Mouse (Mus musculus) CH12.LX (cell line): ENCODE measurements around the gene Plekhj1.

ENCODE experiments used
- CTCF ChIP-seq, 2 experiments: IDR thresholded peaks in 1 of 2; conservative IDR thresholded peaks in 1 of 2; 2 replicates each; pipeline ENCODE4 v1.5.1; 2011 to 2012; ENCODE audit warnings: low read depth in 2 of 2, low read length in 2 of 2, improper control_type of control experiment in 1 of 2, inconsistent platforms in 1 of 2, mild to moderate bottlenecking in 1 of 2, moderate library complexity in 1 of 2
- ELF1 ChIP-seq: IDR thresholded peaks from 2 replicates; pipeline ENCODE4 v1.6.1; 2014; ENCODE audit warnings: low read depth, mild to moderate bottlenecking, inconsistent platforms, low read length, improper control_type of control experiment
- MAFK ChIP-seq: IDR thresholded peaks from 2 replicates; pipeline ENCODE4 v1.6.1; 2011; ENCODE audit warnings: low read length, improper control_type of control experiment; ENCODE audit not compliant: insufficient replicate concordance
- MAX ChIP-seq: IDR thresholded peaks from 2 replicates; pipeline ENCODE4 v1.6.1; 2011; ENCODE audit warnings: low read length, improper control_type of control experiment
- MAZ ChIP-seq: IDR thresholded peaks from 2 replicates; pipeline ENCODE4 v1.6.1; 2012; ENCODE audit warnings: low read depth, mild to moderate bottlenecking, inconsistent platforms, low read length, improper control_type of control experiment, moderate library complexity
- NRF1 ChIP-seq: IDR thresholded peaks from 2 replicates; pipeline ENCODE4 v1.6.1; 2014; ENCODE audit warnings: low read depth, mild to moderate bottlenecking, inconsistent platforms, low read length, improper control_type of control experiment, moderate library complexity
- POLR2A ChIP-seq: IDR thresholded peaks from 2 replicates; pipeline ENCODE4 v1.6.1; 2011; ENCODE audit warnings: low read depth, mild to moderate bottlenecking, improper control_type of control experiment, low read length
- POLR2AphosphoS2 ChIP-seq: IDR thresholded peaks from 2 replicates; pipeline ENCODE4 v1.6.1; 2011; ENCODE audit warnings: low read depth, low read length, improper control_type of control experiment
- TBP ChIP-seq: conservative IDR thresholded peaks from 2 replicates; pipeline ENCODE4 v1.6.1; 2011; ENCODE audit warnings: low read depth, low read length, improper control_type of control experiment
- TCF12 ChIP-seq: IDR thresholded peaks from 2 replicates; pipeline ENCODE4 v1.6.1; 2014; ENCODE audit warnings: low read depth, mild to moderate bottlenecking, inconsistent platforms, low read length, improper control_type of control experiment
- ZC3H11A ChIP-seq: IDR thresholded peaks from 2 replicates; pipeline ENCODE4 v1.6.1; 2012; ENCODE audit warnings: low read depth, mild to moderate bottlenecking, inconsistent platforms, low read length, improper control_type of control experiment
- ZMIZ1 ChIP-seq: IDR thresholded peaks from 2 replicates; pipeline ENCODE4 v1.6.1; 2012; ENCODE audit warnings: low read depth, mild to moderate bottlenecking, inconsistent platforms, low read length, improper control_type of control experiment

GRCm38 (mm10) chr10:80827063-80827869 lies 28.8 kb upstream of the Plekhj1 start:
- TF ChIP-seq TCF12 (no peak), MAZ (no peak), POLR2AphosphoS2 (no peak), MAX (no peak), ELF1 (no peak), NRF1 (no peak), CTCF (conservative IDR thresholded peaks at IDR 0.05 in 1 of 2, IDR thresholded peaks at IDR 0.05 in 1 of 2; ENCODE audit: low read depth in 2 of 2, low read length in 2 of 2) (no peak), TBP (no peak), MAFK (no peak), POLR2A (no peak), ZMIZ1 (no peak), ZC3H11A (no peak)
